Mouse (Mus musculus): Measurements from ENCODE around the gene Bin2.

DNA sequence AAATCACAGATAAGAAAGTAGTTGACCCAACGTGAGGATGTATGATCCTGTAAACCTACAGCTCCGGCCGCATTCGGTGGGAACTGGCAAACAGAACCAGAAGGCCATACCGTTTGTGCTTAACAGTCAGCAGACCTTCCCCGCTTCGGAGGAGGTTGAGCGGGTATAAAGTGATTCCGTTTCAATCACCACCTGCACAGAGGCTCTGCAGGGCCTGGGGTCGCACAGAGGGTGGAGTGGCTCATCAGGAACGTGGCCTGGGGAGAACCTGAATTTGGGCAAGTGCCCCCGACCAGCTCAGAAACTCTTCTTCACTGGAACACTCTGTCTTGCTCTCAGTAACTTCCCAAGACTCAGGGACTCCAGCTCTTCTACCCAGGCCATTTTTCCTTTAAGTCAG is 2.5 kb downstream of the Bin2 start:
- TF ChIP-seq CTCF (IDR thresholded peaks at IDR 0.05; ENCODE audit: low read depth, low read length), result no peak
- TF ChIP-seq GATA1 (IDR thresholded peaks at IDR 0.05; ENCODE audit: borderline replicate concordance, low read length), result no peak
- no peak for TF ChIP-seq TAL1 (conservative IDR thresholded peaks at IDR 0.05; ENCODE audit: low read depth, low read length)
- no peak for TF ChIP-seq POLR2AphosphoS5 (IDR thresholded peaks at IDR 0.05; ENCODE audit: insufficient replicate concordance, low read depth, low read length)

Data from G1E (cell line).